Mouse (Mus musculus): Measurements from ENCODE around the gene Krtap4-1.
"Not testable (repeated sequence)": the region's sequence is repeated elsewhere in the genome, so short reads cannot be mapped to it uniquely, and the experiment has no call there.

The Krtap4-1 gene

GRCm38 (mm10) chr11:99628138-99628537, at the start of gene Krtap4-1:
TSS of gene Krtap4-1 (minus strand) at chr11:99628238.
- no peak for DNase-seq

GRCm38 (mm10) chr11:99665860-99666259, 37.8 kb upstream of the Krtap4-1 start, which contains the start of gene Krtap4-6:
TSS of gene Krtap4-6 (minus strand) at chr11:99665960.
- DNase-seq, result no peak

- no peak for DNase-seq
Measured at GRCm38 (mm10) chr11:99662802-99663201, 34.8 kb upstream of the Krtap4-1 start.

- DNase-seq, result no peak
Measured at GRCm38 (mm10) chr11:99659256-99659655, 31.2 kb upstream of the Krtap4-1 start.

- not testable (repeated sequence) for DNase-seq
Measured at GRCm38 (mm10) chr11:99658467-99659010, 30.5 kb upstream of the Krtap4-1 start, which contains the start of gene Gm11563. TSS of gene Gm11563 (minus strand) at chr11:99658960.

GRCm38 (mm10) chr11:99657051-99657450, 29.0 kb upstream of the Krtap4-1 start:
- DNase-seq, result no peak

- no peak for DNase-seq
Measured at GRCm38 (mm10) chr11:99650136-99650535, 22.1 kb upstream of the Krtap4-1 start, which contains the start of gene Gm11555. TSS of gene Gm11555 (minus strand) at chr11:99650236.

GRCm38 (mm10) chr11:99646444-99646843, 18.4 kb upstream of the Krtap4-1 start:
- peak; percentile 10 to 14 for DNase-seq

GRCm38 (mm10) chr11:99644351-99644750, 16.3 kb upstream of the Krtap4-1 start:
- no peak for DNase-seq

- not testable (repeated sequence) for DNase-seq
Measured at GRCm38 (mm10) chr11:99643635-99644139, 15.6 kb upstream of the Krtap4-1 start, which contains the start of gene Krtap4-7. TSS of gene Krtap4-7 (minus strand) at chr11:99644089.

- no peak for DNase-seq
Measured at GRCm38 (mm10) chr11:99640926-99641325, 12.9 kb upstream of the Krtap4-1 start.

GRCm38 (mm10) chr11:99637086-99637485, 9.0 kb upstream of the Krtap4-1 start:
- DNase-seq, result no peak

GRCm38 (mm10) chr11:99634653-99635134, 6.7 kb upstream of the Krtap4-1 start, which contains the start of gene Krtap4-2:
TSS of gene Krtap4-2 (minus strand) at chr11:99635084.
- DNase-seq, result no peak

- no peak for DNase-seq
Measured at GRCm38 (mm10) chr11:99633293-99633692, 5.3 kb upstream of the Krtap4-1 start.

GRCm38 (mm10) chr11:99630890-99631289, 2.9 kb upstream of the Krtap4-1 start:
- no peak for DNase-seq

- DNase-seq, result no peak
Measured at GRCm38 (mm10) chr11:99620335-99620734, 7.7 kb downstream of the Krtap4-1 start, which contains the start of gene Gm11562. TSS of gene Gm11562 (minus strand) at chr11:99620435.

GRCm38 (mm10) chr11:99614796-99615363, 13.2 kb downstream of the Krtap4-1 start, which contains the start of gene Krtap2-4:
TSS of gene Krtap2-4 (minus strand) at chr11:99614846.
- DNase-seq, result no peak

GRCm38 (mm10) chr11:99610089-99610488, 17.9 kb downstream of the Krtap4-1 start, which contains the start of gene Gm11937:
TSS of gene Gm11937 (minus strand) at chr11:99610189.
- not testable (repeated sequence) for DNase-seq

- DNase-seq, result peak; percentile 4 to 25
Measured at GRCm38 (mm10) chr11:99609126-99609525, 18.9 kb downstream of the Krtap4-1 start.

GRCm38 (mm10) chr11:99603208-99603607, 24.8 kb downstream of the Krtap4-1 start, which contains the start of gene Gm11938:
TSS of gene Gm11938 (minus strand) at chr11:99603308.
- not testable (repeated sequence) for DNase-seq

- not testable (repeated sequence) for DNase-seq
Measured at GRCm38 (mm10) chr11:99597742-99598141, 30.3 kb downstream of the Krtap4-1 start, which contains the start of gene Krtap9-3. TSS of gene Krtap9-3 (minus strand) at chr11:99598105.

GRCm38 (mm10) chr11:99590981-99591380, 37.1 kb downstream of the Krtap4-1 start, which contains the start of gene Krtap1-3:
TSS of gene Krtap1-3 (minus strand) at chr11:99591339.
- no peak for DNase-seq

- no peak for DNase-seq
Measured at GRCm38 (mm10) chr11:99585096-99585495, 42.9 kb downstream of the Krtap4-1 start.

All from cerebellum, postnatal 14 days (tissue).